Mouse (Mus musculus): Measurements from ENCODE around the gene Cfap65. TPM values are rescaled to one million over a fixed set of nuclear protein-coding genes. Genes with fewer than 3 reads are reported as not detected.

The Cfap65 gene
- total and polyA plus RNA-seq, 3 experiments, result 2.3 TPM; not detected in 2

GRCm38 (mm10) chr1:74891513-74891912, 43.9 kb downstream of the Cfap65 start:
- no peak for DNase-seq
- WGBS, result 0% methylated on average over 8 of the region's 8 CpGs
- peaks cover 4% of the 10 kb centered on the region; the same call in 1 of the 2 replicates for H3K27me3 ChIP-seq (ENCODE audit: control insufficient read depth, insufficient read depth, low read length)
- no peak for TF ChIP-seq EP300 (IDR thresholded peaks at IDR 0.05; ENCODE audit: insufficient read depth, low read depth, low read length)
- no peak for TF ChIP-seq CTCF (IDR thresholded peaks at IDR 0.05)
- no peak for TF ChIP-seq POLR2A (IDR thresholded peaks at IDR 0.05; ENCODE audit: insufficient read depth, low read depth, low read length)
- intact Hi-C loops (cut with DNase I), result no loop called here
- H3K9ac ChIP-seq (ENCODE audit: low read depth, low read length), result no peak overlapping the region
- no peaks in the 10 kb centered on the region for H3K79me2 ChIP-seq (replicated peaks; ENCODE audit: control insufficient read depth, insufficient read depth, low read length)
- no peaks in the 10 kb centered on the region for H3K36me3 ChIP-seq (ENCODE audit: control insufficient read depth, insufficient read depth, low read length)
- H3K4me1 ChIP-seq (ENCODE audit: control insufficient read depth, insufficient read depth, low read length), result no peaks in the 10 kb centered on the region
- no peak overlapping the region for H3K4me3 ChIP-seq
- H3K27ac ChIP-seq, result no peak overlapping the region

- H3K9ac ChIP-seq (ENCODE audit: low read depth, low read length), result no peak within 1 kb of the TSS
- H3K36me3 ChIP-seq (ENCODE audit: control insufficient read depth, insufficient read depth, low read length), result no peaks in the 10 kb centered on the region
- no peaks in the 10 kb centered on the region for H3K79me2 ChIP-seq (replicated peaks; ENCODE audit: control insufficient read depth, insufficient read depth, low read length)
- peak within 1 kb of the TSS; percentile 27 for H3K4me3 ChIP-seq
- intact Hi-C loops (cut with DNase I), result no loop called here
- H3K4me1 ChIP-seq (ENCODE audit: control insufficient read depth, insufficient read depth, low read length), result no peaks in the 10 kb centered on the region; the same call in 1 of the 2 replicates
- under 1% methylated on average over 39 of the region's 43 CpGs for WGBS
- TF ChIP-seq POLR2A (IDR thresholded peaks at IDR 0.05; ENCODE audit: insufficient read depth, low read depth, low read length), result no peak
- no peak for TF ChIP-seq EP300 (IDR thresholded peaks at IDR 0.05; ENCODE audit: insufficient read depth, low read depth, low read length)
- TF ChIP-seq CTCF (IDR thresholded peaks at IDR 0.05), result no peak
- no peak within 1 kb of the TSS for H3K27ac ChIP-seq
- peaks cover 28% of the 10 kb centered on the region for H3K27me3 ChIP-seq (ENCODE audit: control insufficient read depth, insufficient read depth, low read length)
- DNase-seq, result no peak
Observed at GRCm38 (mm10) chr1:74885369-74886042, 49.9 kb downstream of the Cfap65 start, which contains the start of gene Fev. Fev (minus strand) TSS chr1:74885419.

GRCm38 (mm10) chr1:74884196-74885141, 50.9 kb downstream of the Cfap65 start:
- Histone ChIP-seq H3K79me2 (replicated peaks; ENCODE audit: control insufficient read depth, insufficient read depth, low read length) (no peaks in the 10 kb centered on the region), H3K27me3 (ENCODE audit: control insufficient read depth, insufficient read depth, low read length) (peaks cover 28% of the 10 kb centered on the region), H3K36me3 (ENCODE audit: control insufficient read depth, insufficient read depth, low read length) (no peaks in the 10 kb centered on the region), H3K27ac (no peak overlapping the region), H3K9ac (ENCODE audit: low read depth, low read length) (no peak overlapping the region), H3K4me3 (peak overlapping the region; percentile 27), H3K4me1 (ENCODE audit: control insufficient read depth, insufficient read depth, low read length) (no peaks in the 10 kb centered on the region; the same call in 1 of the 2 replicates)
- 2% methylated on average over 57 of the region's 57 CpGs for WGBS
- intact Hi-C loops (cut with DNase I), result no loop called here
- DNase-seq, result no peak
- TF ChIP-seq EP300 (IDR thresholded peaks at IDR 0.05; ENCODE audit: insufficient read depth, low read depth, low read length), result no peak
- TF ChIP-seq POLR2A (IDR thresholded peaks at IDR 0.05; ENCODE audit: insufficient read depth, low read depth, low read length), result no peak
- no peak for TF ChIP-seq CTCF (IDR thresholded peaks at IDR 0.05)

- no peak for TF ChIP-seq CTCF (IDR thresholded peaks at IDR 0.05)
- no peak for TF ChIP-seq POLR2A (IDR thresholded peaks at IDR 0.05; ENCODE audit: insufficient read depth, low read depth, low read length)
- TF ChIP-seq EP300 (IDR thresholded peaks at IDR 0.05; ENCODE audit: insufficient read depth, low read depth, low read length), result no peak
- H3K4me1 ChIP-seq (ENCODE audit: control insufficient read depth, insufficient read depth, low read length), result no peaks in the 10 kb centered on the region; the same call in 1 of the 2 replicates
- no peaks in the 10 kb centered on the region for H3K79me2 ChIP-seq (replicated peaks; ENCODE audit: control insufficient read depth, insufficient read depth, low read length)
- peaks cover 28% of the 10 kb centered on the region for H3K27me3 ChIP-seq (ENCODE audit: control insufficient read depth, insufficient read depth, low read length)
- 26% methylated on average over 5 of the region's 5 CpGs for WGBS
- no peak overlapping the region for H3K27ac ChIP-seq
- intact Hi-C loops (cut with DNase I), result no loop called here
- H3K4me3 ChIP-seq, result no peak overlapping the region
- no peaks in the 10 kb centered on the region for H3K36me3 ChIP-seq (ENCODE audit: control insufficient read depth, insufficient read depth, low read length)
- H3K9ac ChIP-seq (ENCODE audit: low read depth, low read length), result no peak overlapping the region
- DNase-seq, result no peak
Observed at GRCm38 (mm10) chr1:74883441-74883840, 52.0 kb downstream of the Cfap65 start.

- peaks cover 28% of the 10 kb centered on the region for H3K27me3 ChIP-seq (ENCODE audit: control insufficient read depth, insufficient read depth, low read length)
- 16% methylated on average over 8 of the region's 8 CpGs for WGBS
Observed at GRCm38 (mm10) chr1:74882828-74883227, 52.6 kb downstream of the Cfap65 start.

More at GRCm38 (mm10) chr1:74882828-74883227, 52.6 kb downstream of the Cfap65 start:
- H3K4me1 ChIP-seq (ENCODE audit: control insufficient read depth, insufficient read depth, low read length), result no peaks in the 10 kb centered on the region; the same call in 1 of the 2 replicates
- no peak overlapping the region for H3K27ac ChIP-seq
- intact Hi-C loops (cut with DNase I), result no loop called here
- DNase-seq, result no peak
- no peak overlapping the region for H3K9ac ChIP-seq (ENCODE audit: low read depth, low read length)
- H3K36me3 ChIP-seq (ENCODE audit: control insufficient read depth, insufficient read depth, low read length), result no peaks in the 10 kb centered on the region
- TF ChIP-seq CTCF (IDR thresholded peaks at IDR 0.05), result no peak
- no peak for TF ChIP-seq EP300 (IDR thresholded peaks at IDR 0.05; ENCODE audit: insufficient read depth, low read depth, low read length)
- no peak for TF ChIP-seq POLR2A (IDR thresholded peaks at IDR 0.05; ENCODE audit: insufficient read depth, low read depth, low read length)
- H3K79me2 ChIP-seq (replicated peaks; ENCODE audit: control insufficient read depth, insufficient read depth, low read length), result no peaks in the 10 kb centered on the region
- no peak overlapping the region for H3K4me3 ChIP-seq
